Mouse (Mus musculus): Measurements from ENCODE around the gene Acvr1. TPM values are rescaled to one million over a fixed set of nuclear protein-coding genes. Genes with fewer than 3 reads are reported as not detected.

Gene Acvr1
- polyA plus RNA-seq, 1 experiment, result 35.6 TPM

DNA sequence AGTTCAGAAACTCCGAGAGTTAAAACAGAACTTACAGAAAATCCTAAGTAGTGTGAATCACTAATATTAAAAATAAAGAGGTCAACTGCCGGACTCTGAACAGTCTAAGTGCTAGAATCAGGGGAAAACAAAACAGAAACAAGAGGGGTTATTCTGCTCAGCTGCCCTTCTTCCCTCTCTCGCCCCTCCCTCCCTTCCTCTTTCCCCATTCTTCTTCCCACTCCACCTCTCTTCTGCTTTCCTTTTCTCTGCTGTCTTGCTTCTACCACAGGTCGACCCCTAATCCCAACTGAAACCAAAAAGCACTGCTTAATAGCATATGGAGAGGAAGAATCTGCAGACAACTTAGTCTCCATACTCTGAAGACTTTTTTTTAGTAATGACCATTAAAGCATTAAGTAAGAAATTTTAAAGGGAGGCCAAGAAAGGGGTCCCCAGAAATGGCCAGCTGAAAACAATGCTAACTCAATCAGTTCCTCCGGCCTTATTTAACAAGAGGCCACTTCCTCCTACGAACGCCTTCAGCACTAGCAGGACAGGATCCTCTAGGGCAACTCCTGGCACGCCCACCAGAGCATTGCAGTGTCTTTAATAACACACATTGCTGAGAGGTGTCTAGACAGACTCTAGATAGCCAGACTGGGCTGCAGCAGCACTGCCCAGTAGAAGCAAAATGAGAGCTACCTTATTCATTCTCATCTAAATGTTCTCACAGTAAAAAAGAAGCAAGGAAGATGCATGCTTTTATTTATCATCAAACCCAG is 70.1 kb downstream of the Acvr1 start:
- peaks cover 90% of the 10 kb centered on the region for H3K79me2 ChIP-seq (ENCODE audit: control insufficient read depth, insufficient read depth)
- no peaks in the 10 kb centered on the region for H3K36me3 ChIP-seq (ENCODE audit: control insufficient read depth, insufficient read depth)
- TF ChIP-seq CEBPB (IDR thresholded peaks at IDR 0.05; ENCODE audit: insufficient read depth, poor library complexity, severe bottlenecking), result no peak
- TF ChIP-seq E2F4 (IDR thresholded peaks at IDR 0.05; ENCODE audit: insufficient read depth), result no peak
- TF ChIP-seq REST (IDR thresholded peaks at IDR 0.05; ENCODE audit: insufficient read depth, insufficient read length), result no peak
- H3K4me3 ChIP-seq, result no peak overlapping the region
- H3ac ChIP-seq (ENCODE audit: control insufficient read depth, insufficient read length), result no peak overlapping the region
- no peaks in the 10 kb centered on the region for H3K27me3 ChIP-seq (ENCODE audit: control insufficient read depth, insufficient read depth, insufficient read length)
- H3K4me2 ChIP-seq (ENCODE audit: low read depth), result no peak overlapping the region

DNA sequence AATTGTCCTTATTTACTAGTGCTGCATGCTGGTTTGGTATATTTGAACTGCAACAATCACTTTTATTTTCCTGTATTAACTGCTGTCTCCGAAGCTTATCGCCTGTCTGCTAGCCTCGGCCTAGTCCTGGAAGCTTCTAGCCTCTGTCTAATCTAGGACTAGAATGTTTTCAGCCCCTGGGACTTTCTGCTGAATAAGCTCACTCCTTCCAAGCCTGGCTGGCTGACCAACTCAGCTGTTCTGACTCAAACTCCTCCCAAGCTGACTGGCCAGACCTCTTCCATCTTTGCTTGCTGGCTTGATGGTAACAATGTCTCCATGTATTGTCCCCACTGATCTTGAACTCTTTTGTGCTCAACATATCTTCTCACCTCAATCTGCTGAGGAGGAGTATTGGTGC is 71.7 kb downstream of the Acvr1 start:
- Histone ChIP-seq H3K4me3 (no peak overlapping the region), H3K4me2 (ENCODE audit: low read depth) (no peak overlapping the region), H3ac (ENCODE audit: control insufficient read depth, insufficient read length) (no peak overlapping the region), H3K79me2 (ENCODE audit: control insufficient read depth, insufficient read depth) (peaks cover 90% of the 10 kb centered on the region), H3K36me3 (ENCODE audit: control insufficient read depth, insufficient read depth) (no peaks in the 10 kb centered on the region), H3K27me3 (ENCODE audit: control insufficient read depth, insufficient read depth, insufficient read length) (no peaks in the 10 kb centered on the region)
- TF ChIP-seq CEBPB (IDR thresholded peaks at IDR 0.05; ENCODE audit: insufficient read depth, poor library complexity, severe bottlenecking), result no peak

DNA sequence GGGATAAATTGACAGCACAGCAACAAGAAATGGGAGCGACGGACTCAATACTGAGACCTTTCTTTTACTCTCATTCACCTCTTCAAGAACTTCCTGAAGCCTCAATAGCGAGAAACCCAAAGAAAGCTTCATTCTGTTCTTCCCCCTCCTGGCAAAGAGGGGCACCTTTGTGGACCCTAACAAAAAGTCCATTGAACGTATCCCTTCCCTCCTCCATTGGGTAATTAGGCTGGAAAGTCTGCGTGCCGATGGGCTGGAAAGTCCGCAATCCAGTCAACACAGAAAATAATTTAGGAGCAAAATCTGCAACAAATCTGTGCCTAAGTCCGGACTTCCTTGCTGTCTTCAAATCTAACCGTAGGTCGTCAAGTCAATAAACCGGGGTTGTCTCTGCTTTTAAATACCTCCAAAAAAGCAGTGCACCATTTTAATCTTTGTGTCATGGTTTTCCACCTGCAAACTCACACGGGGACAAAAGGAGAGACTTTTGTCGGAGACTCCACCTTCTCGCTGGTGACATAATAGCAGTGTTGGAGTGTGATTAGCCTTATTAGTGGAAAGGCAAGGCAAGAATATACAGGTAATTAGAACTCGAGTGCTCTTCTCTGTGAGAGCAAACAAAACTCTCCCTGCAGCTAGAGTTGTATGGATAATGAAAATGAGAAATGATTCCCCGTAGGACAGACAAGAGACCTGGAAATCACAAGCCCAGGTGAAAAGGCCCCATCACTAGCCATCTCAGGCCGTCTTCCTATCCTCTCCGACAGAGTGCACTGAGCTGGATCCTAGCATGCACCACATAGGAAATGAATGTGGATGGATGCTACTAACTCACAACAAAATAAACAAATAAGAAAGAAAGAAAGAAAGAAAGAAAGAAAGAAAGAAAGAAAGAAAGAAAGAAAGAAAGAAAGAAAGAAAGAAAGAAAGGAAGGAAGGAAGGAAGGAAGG is 73.0 kb downstream of the Acvr1 start:
- Histone ChIP-seq H3K4me2 (ENCODE audit: low read depth) (no peak overlapping the region), H3K79me2 (ENCODE audit: control insufficient read depth, insufficient read depth) (peaks cover 92% of the 10 kb centered on the region)
- TF ChIP-seq POLR2AphosphoS2 (IDR thresholded peaks at IDR 0.05; ENCODE audit: insufficient read length, low read depth) (no peak), E2F4 (IDR thresholded peaks at IDR 0.05; ENCODE audit: insufficient read depth) (no peak), MYOD1 (IDR thresholded peaks at IDR 0.05; ENCODE audit: control insufficient read depth in 1 of 3, insufficient read length in 2 of 3, low read depth in 2 of 3) (no peak), TCF12 (IDR thresholded peaks at IDR 0.05; ENCODE audit: insufficient read depth, poor library complexity, severe bottlenecking) (no peak), CEBPB (IDR thresholded peaks at IDR 0.05; ENCODE audit: insufficient read depth, poor library complexity, severe bottlenecking) (no peak), SRF (IDR thresholded peaks at IDR 0.05; ENCODE audit: control insufficient read depth, insufficient read length, low read depth) (no peak), TCF3 (IDR thresholded peaks at IDR 0.05; ENCODE audit: insufficient read length, low read depth) (no peak)

DNA sequence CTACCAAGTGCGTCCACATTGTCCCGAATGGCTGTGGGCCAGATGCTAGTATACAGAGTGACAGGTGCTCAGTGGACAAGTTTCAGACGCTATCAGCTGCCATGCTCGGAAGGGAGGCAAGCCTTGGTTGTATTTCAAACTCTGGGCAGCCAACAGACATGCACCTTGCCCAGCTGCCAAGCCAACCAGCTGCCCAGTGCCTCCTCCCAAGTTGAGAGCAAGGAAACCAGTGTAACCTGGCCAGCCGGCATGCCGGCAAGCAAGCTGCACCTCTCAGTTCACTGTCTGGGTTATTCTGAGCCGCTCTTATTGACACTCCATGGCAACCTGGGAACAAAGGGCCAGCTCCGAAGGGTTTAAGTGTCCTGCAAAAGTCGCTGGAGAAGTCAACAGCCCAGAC is 77.7 kb downstream of the Acvr1 start:
- no peak overlapping the region for H3K4me2 ChIP-seq (ENCODE audit: low read depth)
- no peak overlapping the region for H3ac ChIP-seq (ENCODE audit: control insufficient read depth, insufficient read length)
- no peaks in the 10 kb centered on the region for H3K27me3 ChIP-seq (ENCODE audit: control insufficient read depth, insufficient read depth, insufficient read length)
- no peak overlapping the region for H3K4me3 ChIP-seq
- TF ChIP-seq MYOD1 (IDR thresholded peaks at IDR 0.05; ENCODE audit: control insufficient read depth in 1 of 3, insufficient read length in 2 of 3, low read depth in 2 of 3), result peak in 2 of 3 experiments; percentile 68 to 88
- peak; percentile 66 to 89 (median 79) for TF ChIP-seq MYOG (IDR thresholded peaks at IDR 0.05; ENCODE audit: control insufficient read depth in 1 of 3, insufficient read depth in 1 of 3, insufficient read length in 2 of 3, low read depth in 2 of 3)
- TF ChIP-seq POLR2AphosphoS2 (IDR thresholded peaks at IDR 0.05; ENCODE audit: insufficient read length, low read depth), result no peak
- no peak for TF ChIP-seq CEBPB (IDR thresholded peaks at IDR 0.05; ENCODE audit: insufficient read depth, poor library complexity, severe bottlenecking)
- TF ChIP-seq SRF (IDR thresholded peaks at IDR 0.05; ENCODE audit: control insufficient read depth, insufficient read length, low read depth), result no peak
- no peaks in the 10 kb centered on the region for H3K36me3 ChIP-seq (ENCODE audit: control insufficient read depth, insufficient read depth)
- H3K79me2 ChIP-seq (ENCODE audit: control insufficient read depth, insufficient read depth), result peaks cover 87% of the 10 kb centered on the region

More for the DNA sequence above, 73.0 kb downstream of the Acvr1 start:
- Histone ChIP-seq H3K4me3 (no peak overlapping the region), H3K36me3 (ENCODE audit: control insufficient read depth, insufficient read depth) (no peaks in the 10 kb centered on the region), H3K27me3 (ENCODE audit: control insufficient read depth, insufficient read depth, insufficient read length) (no peaks in the 10 kb centered on the region), H3ac (ENCODE audit: control insufficient read depth, insufficient read length) (no peak overlapping the region)

DNA sequence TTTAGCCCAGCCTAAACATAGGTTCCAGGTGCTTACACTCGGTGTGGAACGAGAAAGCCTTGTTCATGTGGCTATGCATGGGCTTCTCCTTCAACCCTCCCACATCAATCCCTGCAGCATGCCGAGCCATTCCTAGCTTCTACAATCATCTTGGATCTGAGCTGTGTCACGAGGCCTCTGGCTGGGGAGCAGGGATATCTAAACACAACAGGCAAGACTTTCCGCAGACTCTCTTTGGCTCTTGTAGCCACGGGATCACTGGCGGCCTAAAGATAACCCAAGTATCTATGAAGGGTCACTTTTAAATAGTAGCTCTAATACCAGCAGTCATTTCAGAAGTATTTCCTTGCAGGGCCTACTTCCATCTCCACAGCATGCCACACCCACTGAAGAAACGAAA is 78.6 kb downstream of the Acvr1 start:
- Histone ChIP-seq H3ac (ENCODE audit: control insufficient read depth, insufficient read length) (no peak overlapping the region), H3K36me3 (ENCODE audit: control insufficient read depth, insufficient read depth) (no peaks in the 10 kb centered on the region), H3K79me2 (ENCODE audit: control insufficient read depth, insufficient read depth) (peaks cover 85% of the 10 kb centered on the region), H3K27me3 (ENCODE audit: control insufficient read depth, insufficient read depth, insufficient read length) (no peaks in the 10 kb centered on the region), H3K4me2 (ENCODE audit: low read depth) (no peak overlapping the region), H3K4me3 (no peak overlapping the region)
- TF ChIP-seq E2F4 (IDR thresholded peaks at IDR 0.05; ENCODE audit: insufficient read depth) (no peak), TCF3 (IDR thresholded peaks at IDR 0.05; ENCODE audit: insufficient read length, low read depth) (no peak), MAX (IDR thresholded peaks at IDR 0.05; ENCODE audit: low read depth) (no peak), TCF12 (IDR thresholded peaks at IDR 0.05; ENCODE audit: insufficient read depth, poor library complexity, severe bottlenecking) (no peak), USF1 (IDR thresholded peaks at IDR 0.05; ENCODE audit: low read depth) (no peak), MYOG (IDR thresholded peaks at IDR 0.05; ENCODE audit: control insufficient read depth in 1 of 3, insufficient read depth in 1 of 3, insufficient read length in 2 of 3, low read depth in 2 of 3) (no peak), POLR2AphosphoS2 (IDR thresholded peaks at IDR 0.05; ENCODE audit: insufficient read length, low read depth) (no peak), REST (IDR thresholded peaks at IDR 0.05; ENCODE audit: insufficient read depth, insufficient read length) (no peak)
